Mouse (Mus musculus): Measurements from ENCODE around the gene Mastl.

The Mastl gene

GRCm38 (mm10) chr2:23155777-23156607 lies at the start of gene Mastl, which contains the start of gene Yme1l1:
Mastl (minus strand) TSS chr2:23156024.
Yme1l1 (plus strand) TSS chr2:23156369.
- peak; percentile 95 for DNase-seq

- no peak for DNase-seq
Measured at GRCm38 (mm10) chr2:23202900-23203670, 47.3 kb upstream of the Mastl start.

GRCm38 (mm10) chr2:23201034-23201433 lies 45.2 kb upstream of the Mastl start:
- no peak for DNase-seq

GRCm38 (mm10) chr2:23194366-23194765 lies 38.5 kb upstream of the Mastl start:
- no peak for DNase-seq

- DNase-seq, result no peak
Measured at GRCm38 (mm10) chr2:23172305-23172704, 16.5 kb upstream of the Mastl start.

- no peak for DNase-seq
Measured at GRCm38 (mm10) chr2:23156608-23157081, 821 bp upstream of the Mastl start.

- DNase-seq, result no peak
Measured at GRCm38 (mm10) chr2:23155199-23155621, 614 bp downstream of the Mastl start.

GRCm38 (mm10) chr2:23119573-23119972 lies 36.3 kb downstream of the Mastl start:
- no peak for DNase-seq

- no peak for DNase-seq
Measured at GRCm38 (mm10) chr2:23102266-23102665, 53.6 kb downstream of the Mastl start.

- no peak for DNase-seq
Measured at GRCm38 (mm10) chr2:23097028-23097427, 58.8 kb downstream of the Mastl start.

- DNase-seq, result no peak
Measured at GRCm38 (mm10) chr2:23092216-23092615, 63.6 kb downstream of the Mastl start.

- no peak for DNase-seq
Measured at GRCm38 (mm10) chr2:23084540-23084939, 71.3 kb downstream of the Mastl start.

GRCm38 (mm10) chr2:23078588-23078987 lies 77.2 kb downstream of the Mastl start:
- DNase-seq, result no peak

- no peak for DNase-seq
Measured at GRCm38 (mm10) chr2:23077693-23078092, 78.1 kb downstream of the Mastl start.

- DNase-seq, result no peak
Measured at GRCm38 (mm10) chr2:23076783-23077182, 79.0 kb downstream of the Mastl start.

GRCm38 (mm10) chr2:23075846-23076245 lies 80.0 kb downstream of the Mastl start:
- DNase-seq, result no peak

- DNase-seq, result no peak
Measured at GRCm38 (mm10) chr2:23071406-23071805, 84.4 kb downstream of the Mastl start.

- DNase-seq, result no peak
Measured at GRCm38 (mm10) chr2:23070491-23070890, 85.3 kb downstream of the Mastl start.

- DNase-seq, result peak; percentile 95
Measured at GRCm38 (mm10) chr2:23068894-23069744, 86.7 kb downstream of the Mastl start.

- no peak for DNase-seq
Measured at GRCm38 (mm10) chr2:23068370-23068737, 87.5 kb downstream of the Mastl start.

GRCm38 (mm10) chr2:23067552-23068369 lies 88.1 kb downstream of the Mastl start, which contains the start of gene Acbd5:
Acbd5 (plus strand) TSS chr2:23068167.
- DNase-seq, result peak; percentile 94

Measured in kidney, adult 18-20 months (tissue).